In the genomic region with DNA sequence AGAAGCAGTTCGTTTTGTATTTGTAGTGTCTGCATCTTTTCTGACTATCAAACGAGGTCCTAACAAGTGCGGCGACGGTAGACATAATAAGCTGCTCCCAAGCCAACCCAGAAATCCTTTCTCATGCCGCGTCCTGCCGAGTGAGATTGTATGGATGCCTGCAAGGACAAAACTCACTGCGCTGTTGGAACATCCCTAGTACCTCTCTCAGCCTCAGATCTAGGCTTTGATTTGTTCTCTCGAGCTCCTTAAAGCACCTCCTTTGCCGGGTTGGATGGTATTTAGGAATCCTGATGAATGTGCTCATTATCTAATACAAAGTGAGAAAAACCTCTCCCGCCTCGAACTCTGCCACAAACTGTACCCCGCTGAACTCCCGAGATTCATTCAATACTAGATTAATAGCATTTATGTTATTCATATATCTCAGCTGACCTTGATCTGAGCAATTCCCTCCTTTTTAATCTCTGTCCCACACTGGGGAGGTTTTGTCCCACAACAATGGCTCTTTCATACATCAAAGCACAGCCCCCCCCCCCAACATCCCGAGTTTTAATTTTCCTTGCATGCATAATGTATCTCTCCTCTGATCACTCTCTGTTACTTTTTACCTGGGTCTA, we compare ENCODE assay signal across 8 mouse cellular contexts.
DNase-seq lines count a peak whose midpoint lies in the region; ATAC-seq and TF ChIP-seq lines count a peak whose summit lies in the region.

No protein-coding gene starts in this region.

- H3K9me3 ChIP-seq in heart, embryonic 15.5 days (replicated peaks), result no peaks in the 10 kb centered on the region
- H3K9me3 ChIP-seq in hindbrain, embryonic 16.5 days (ENCODE audit: control insufficient read depth, low read length), result no peaks in the 10 kb centered on the region
- no peaks in the 10 kb centered on the region for H3K9me3 ChIP-seq in midbrain, postnatal 0 days (ENCODE audit: low read length)
- no peaks in the 10 kb centered on the region for H3K9me3 ChIP-seq in liver, embryonic 12.5 days (replicated peaks)

- ATAC-seq in heart, embryonic 15.5 days (replicated peaks; ENCODE audit: insufficient number of reproducible peaks, insufficient read depth, low FRiP score, low read depth), result no peak
- ATAC-seq in hindbrain, embryonic 16.5 days, result peak; percentile 79
- ATAC-seq in midbrain, postnatal 0 days (ENCODE audit: low FRiP score), result peak; percentile 57; the same call in 1 of the 2 replicates
- no peak for ATAC-seq in liver, embryonic 12.5 days

- H3K36me3 ChIP-seq in heart, embryonic 15.5 days, result no peaks in the 10 kb centered on the region
- H3K36me3 ChIP-seq in hindbrain, embryonic 16.5 days (ENCODE audit: control insufficient read depth, insufficient read depth, low read length), result no peaks in the 10 kb centered on the region
- H3K36me3 ChIP-seq in midbrain, postnatal 0 days (ENCODE audit: insufficient read depth, low read length), result no peaks in the 10 kb centered on the region
- no peaks in the 10 kb centered on the region for H3K36me3 ChIP-seq in liver, embryonic 12.5 days
- no peaks in the 10 kb centered on the region for H3K36me3 ChIP-seq in thymus, adult 2 months (ENCODE audit: control insufficient read depth, insufficient read depth, low read length)

- H3K9ac ChIP-seq in heart, embryonic 15.5 days, result no peak overlapping the region
- H3K9ac ChIP-seq in hindbrain, embryonic 16.5 days (ENCODE audit: low read depth, low read length), result peak overlapping the region; percentile 14
- peak overlapping the region; percentile 36; the same call in 1 of the 2 replicates for H3K9ac ChIP-seq in midbrain, postnatal 0 days (replicated peaks; ENCODE audit: low read length, poor library complexity, severe bottlenecking)
- H3K9ac ChIP-seq in liver, embryonic 12.5 days, result no peak overlapping the region

- H3K4me3 ChIP-seq in heart, embryonic 15.5 days, result no peak overlapping the region
- peak overlapping the region; percentile 40 for H3K4me3 ChIP-seq in hindbrain, embryonic 16.5 days (ENCODE audit: low read length)
- H3K4me3 ChIP-seq in midbrain, postnatal 0 days (ENCODE audit: low read depth, low read length), result peak overlapping the region; percentile 37
- no peak overlapping the region for H3K4me3 ChIP-seq in liver, embryonic 12.5 days
- no peak overlapping the region for H3K4me3 ChIP-seq in thymus, adult 2 months (ENCODE audit: control insufficient read depth, insufficient read depth, low read length)

- no peak overlapping the region for H3K27ac ChIP-seq in heart, embryonic 15.5 days
- H3K27ac ChIP-seq in hindbrain, embryonic 16.5 days (ENCODE audit: low read depth, low read length), result 0 out of 2 replicates have a peak overlapping the region, but pooled peaks have one; percentile 48
- no peak overlapping the region for H3K27ac ChIP-seq in midbrain, postnatal 0 days (ENCODE audit: low read depth, low read length)
- H3K27ac ChIP-seq in liver, embryonic 12.5 days, result no peak overlapping the region
- H3K27ac ChIP-seq in thymus, adult 2 months (ENCODE audit: control insufficient read depth, insufficient read depth, low read length), result no peak overlapping the region

- H3K27me3 ChIP-seq in heart, embryonic 15.5 days, result no peaks in the 10 kb centered on the region
- H3K27me3 ChIP-seq in hindbrain, embryonic 16.5 days (replicated peaks; ENCODE audit: control insufficient read depth, insufficient read depth, low read length), result no peaks in the 10 kb centered on the region
- no peaks in the 10 kb centered on the region for H3K27me3 ChIP-seq in midbrain, postnatal 0 days (ENCODE audit: insufficient read depth, low read length)
- H3K27me3 ChIP-seq in liver, embryonic 12.5 days (replicated peaks), result no peaks in the 10 kb centered on the region
- no peaks in the 10 kb centered on the region for H3K27me3 ChIP-seq in thymus, adult 2 months (ENCODE audit: control insufficient read depth, insufficient read depth, low read length)

- peak overlapping the region; percentile 5 for H3K4me2 ChIP-seq in heart, embryonic 15.5 days
- H3K4me2 ChIP-seq in hindbrain, embryonic 16.5 days (ENCODE audit: low read length), result peak overlapping the region; percentile 50
- H3K4me2 ChIP-seq in midbrain, postnatal 0 days (ENCODE audit: low read depth, low read length, poor library complexity, severe bottlenecking), result peak overlapping the region; percentile 48
- no peak overlapping the region for H3K4me2 ChIP-seq in liver, embryonic 12.5 days

- 66% methylated on average over 16 of the region's 16 CpGs for WGBS in heart, embryonic 15.5 days
- WGBS in hindbrain, embryonic 16.5 days, result 36% methylated on average over 16 of the region's 16 CpGs
- WGBS in midbrain, postnatal 0 days, result 23% methylated on average over 16 of the region's 16 CpGs
- WGBS in liver, embryonic 12.5 days (ENCODE audit: insufficient replicate concordance), result 66% methylated on average over 16 of the region's 16 CpGs
- 92% methylated on average over 16 of the region's 16 CpGs for WGBS in thymus, adult 2 months

- no peak for DNase-seq in heart, postnatal 4 days
- peak; percentile 31 for DNase-seq in embryo, embryonic 11 days
- peak; percentile 79 for DNase-seq in midbrain, postnatal 0 days (ENCODE audit: low spot score)
- no peak for DNase-seq in spleen, postnatal 4 days (ENCODE audit: low spot score in 2 of 2)
- no peak for DNase-seq in thymus, adult 2 months

- no peak for TF ChIP-seq CTCF in midbrain, postnatal 0 days (IDR thresholded peaks at IDR 0.05)
- TF ChIP-seq CTCF in thymus, adult 2 months (IDR thresholded peaks at IDR 0.05; ENCODE audit: borderline replicate concordance, control insufficient read depth, extremely low read depth, insufficient read depth, low read length, poor library complexity), result no peak

- TF ChIP-seq POLR2A in thymus, adult 2 months (IDR thresholded peaks at IDR 0.05; ENCODE audit: control insufficient read depth, extremely low read depth, insufficient read depth, low read length, poor library complexity), result no peak

- H3K4me1 ChIP-seq in heart, embryonic 15.5 days (replicated peaks), result peaks cover 10% of the 10 kb centered on the region
- H3K4me1 ChIP-seq in hindbrain, embryonic 16.5 days (ENCODE audit: control insufficient read depth, insufficient read depth, low read depth, low read length), result peaks cover 2% of the 10 kb centered on the region; the same call in 1 of the 2 replicates
- no peaks in the 10 kb centered on the region for H3K4me1 ChIP-seq in midbrain, postnatal 0 days (ENCODE audit: insufficient read depth, low read length)
- H3K4me1 ChIP-seq in liver, embryonic 12.5 days, result no peaks in the 10 kb centered on the region
- peaks cover 5% of the 10 kb centered on the region for H3K4me1 ChIP-seq in thymus, adult 2 months (replicated peaks; ENCODE audit: control insufficient read depth, insufficient read depth, low read length)

Comparison
In these comparisons a context has a peak if more than half of its experiments do, and no peak if none do; other contexts are left out.
1. ATAC-seq: peak in hindbrain, embryonic 16.5 days (single experiment) and midbrain, postnatal 0 days (single experiment); none in heart, embryonic 15.5 days (single experiment) and liver, embryonic 12.5 days (single experiment).
2. H3K4me3 ChIP-seq: peak in hindbrain, embryonic 16.5 days (single experiment) and midbrain, postnatal 0 days (single experiment); none in heart, embryonic 15.5 days (single experiment), liver, embryonic 12.5 days (single experiment) and thymus, adult 2 months (single experiment).
3. H3K9ac ChIP-seq: peak in hindbrain, embryonic 16.5 days (single experiment) and midbrain, postnatal 0 days (single experiment); none in heart, embryonic 15.5 days (single experiment) and liver, embryonic 12.5 days (single experiment).
4. DNase-seq: peak in embryo, embryonic 11 days (single experiment) and midbrain, postnatal 0 days (single experiment); none in heart, postnatal 4 days (single experiment), spleen, postnatal 4 days (0 of 2) and thymus, adult 2 months (single experiment).